Mouse (Mus musculus) adrenal gland, postnatal 10 days (tissue): ENCODE results near the gene Mmp23. TPM values are rescaled to one million over a fixed set of nuclear protein-coding genes. Genes with fewer than 3 reads are reported as not detected.
"Not testable (repeated sequence)": the region's sequence is repeated elsewhere in the genome, so short reads cannot be mapped to it uniquely, and the experiment has no call there.

Experiments used
- DNase-seq: peaks from one replicate; pipeline ENCODE4 v3.0.0; 2021; ENCODE audit warnings: mixed read lengths
- long read RNA-seq, 2 experiments: library from polyadenylated mRNA; stranded (forward); transcript quantifications; one replicate each; pipeline ENCODE4 v2.0.0; 2021
- total RNA-seq, 2 experiments: library from RNA; stranded (reverse); gene quantifications; 2 replicates each; pipeline ENCODE4 v1.2.3; 2021

The Mmp23 gene
- total RNA-seq, result 10 to 100 TPM; 16.6 to 18.9 TPM
- long read RNA-seq, experiment 1, transcript Mmp23-201 (8 exons, 1,434 nt), result major isoform, 8 of 18 reads
- long read RNA-seq, experiment 1, partial matches to known transcripts, result 1 of 18 reads
- long read RNA-seq, experiment 1, other reads (novel, unspliced or antisense), result 8 of 18 reads
- long read RNA-seq, experiment 2, partial matches to known transcripts, result 1 of 9 reads
- long read RNA-seq, experiment 2, other reads (novel, unspliced or antisense), result 5 of 9 reads

DNA sequence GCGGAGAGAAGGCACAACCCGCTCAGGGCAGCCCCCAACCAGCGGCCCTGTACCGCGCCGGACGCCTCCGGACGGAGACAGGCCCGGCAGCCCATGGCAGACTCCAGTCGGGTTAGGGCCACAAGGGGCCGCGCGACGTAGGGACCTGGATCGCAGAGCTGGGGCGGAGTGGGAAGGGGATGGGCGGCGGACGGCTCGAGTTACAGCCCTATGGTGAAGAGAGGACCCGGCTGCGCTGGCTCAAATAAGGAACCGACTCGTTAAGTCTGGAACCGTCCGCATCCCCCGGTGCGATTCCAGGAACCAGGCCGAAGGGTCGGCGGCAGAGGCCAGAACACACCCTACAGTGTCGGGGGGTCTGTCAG is at the start of gene Mmp23:
Mmp23 (minus strand) TSS at position 299 of the 365 bp plus-strand sequence.
- peak; percentile 62 for DNase-seq

DNA sequence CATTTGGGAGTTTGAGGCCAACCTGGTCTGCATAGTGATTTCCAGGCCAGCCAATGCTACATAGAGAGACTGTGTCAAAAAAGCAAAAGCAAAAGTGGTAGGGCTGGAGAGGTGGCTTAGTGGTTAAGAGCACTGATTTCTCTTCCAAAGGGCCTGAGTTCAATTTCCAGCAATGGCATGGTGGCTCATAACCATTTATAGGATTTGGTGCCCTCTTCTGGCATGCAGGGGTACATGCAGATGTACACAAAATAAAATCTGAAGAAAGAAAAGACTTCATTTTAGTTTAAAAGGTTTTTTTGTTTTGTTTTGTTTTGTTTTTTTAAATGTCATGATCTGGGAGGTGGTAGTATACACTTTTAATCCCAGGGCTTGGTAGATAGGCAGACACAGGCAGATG is 47.2 kb upstream of the Mmp23 start:
- DNase-seq, result peak; percentile 15

DNA sequence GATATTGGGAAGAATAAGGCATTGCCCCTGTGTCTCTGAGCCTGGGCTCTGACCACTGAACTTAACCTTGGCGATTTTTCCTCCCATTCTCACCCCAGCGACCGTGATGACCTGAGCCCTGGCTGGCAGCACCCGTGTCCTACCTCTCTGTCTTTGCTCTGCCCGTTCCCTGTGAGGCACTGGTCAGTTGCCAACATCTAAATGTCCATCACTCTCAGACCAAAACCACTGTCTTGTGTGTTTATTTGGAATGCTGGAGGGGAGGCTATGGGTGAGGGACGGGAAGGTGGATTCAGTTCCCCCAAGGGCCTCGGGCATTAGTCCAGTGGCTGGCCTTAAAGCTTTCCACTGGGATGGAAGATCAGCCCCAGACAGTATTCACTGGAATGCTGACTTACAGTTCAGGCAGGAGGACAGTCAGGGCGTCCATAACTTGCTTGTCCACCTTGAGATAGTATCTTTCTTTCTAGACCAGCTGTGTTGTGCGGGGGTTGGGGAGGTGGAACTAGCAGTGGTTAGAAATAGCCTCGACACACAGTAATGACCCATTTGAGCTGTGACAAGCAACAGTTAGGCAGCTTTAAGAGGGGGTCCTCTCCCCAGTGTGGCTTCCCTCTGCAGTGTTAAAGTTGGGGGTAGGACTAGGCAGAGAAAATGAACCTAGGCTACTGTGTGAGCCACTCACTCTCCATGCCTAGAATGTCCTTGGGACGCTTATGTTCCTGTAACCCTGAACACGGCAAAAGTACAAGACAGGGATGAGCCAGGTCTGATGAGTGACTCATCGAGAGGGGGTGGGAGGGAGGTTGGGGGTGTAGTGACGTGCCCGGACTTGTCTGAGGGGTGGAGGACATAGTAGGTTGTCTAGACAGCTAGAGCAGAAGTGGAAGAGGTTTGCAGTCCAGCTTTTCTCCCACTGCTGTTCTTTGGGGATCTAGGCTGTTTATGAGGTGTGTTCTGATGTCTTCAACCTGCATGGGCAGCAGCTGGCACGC is 43.4 kb upstream of the Mmp23 start:
- peak; percentile 74 for DNase-seq

DNA sequence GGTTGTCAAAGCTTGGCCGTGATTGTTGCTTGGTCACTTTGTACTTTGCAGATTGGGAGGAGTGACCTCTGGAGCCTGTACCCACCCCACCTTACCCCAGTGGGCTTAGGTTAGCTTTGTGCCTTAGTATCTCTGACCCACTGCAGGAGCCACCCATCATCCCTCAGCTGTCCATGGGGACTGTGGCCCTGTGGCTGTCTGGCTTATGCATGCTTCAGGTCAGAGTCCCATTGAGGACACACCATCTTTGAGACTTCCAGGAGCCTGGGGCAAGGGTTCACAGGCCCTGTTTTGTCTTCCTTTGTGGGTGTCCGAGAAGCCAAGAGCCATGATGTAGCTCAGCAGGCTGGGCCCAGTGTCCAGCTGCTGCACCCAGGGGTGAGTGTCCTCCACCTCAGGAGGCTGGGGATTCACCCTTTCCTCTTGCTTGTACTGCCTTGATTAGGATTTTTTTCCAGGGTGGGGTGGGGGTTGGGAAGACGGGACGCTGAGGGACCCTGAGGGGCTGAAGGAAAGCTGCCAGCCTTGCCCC is 42.4 kb upstream of the Mmp23 start:
- peak; percentile 30 for DNase-seq

DNA sequence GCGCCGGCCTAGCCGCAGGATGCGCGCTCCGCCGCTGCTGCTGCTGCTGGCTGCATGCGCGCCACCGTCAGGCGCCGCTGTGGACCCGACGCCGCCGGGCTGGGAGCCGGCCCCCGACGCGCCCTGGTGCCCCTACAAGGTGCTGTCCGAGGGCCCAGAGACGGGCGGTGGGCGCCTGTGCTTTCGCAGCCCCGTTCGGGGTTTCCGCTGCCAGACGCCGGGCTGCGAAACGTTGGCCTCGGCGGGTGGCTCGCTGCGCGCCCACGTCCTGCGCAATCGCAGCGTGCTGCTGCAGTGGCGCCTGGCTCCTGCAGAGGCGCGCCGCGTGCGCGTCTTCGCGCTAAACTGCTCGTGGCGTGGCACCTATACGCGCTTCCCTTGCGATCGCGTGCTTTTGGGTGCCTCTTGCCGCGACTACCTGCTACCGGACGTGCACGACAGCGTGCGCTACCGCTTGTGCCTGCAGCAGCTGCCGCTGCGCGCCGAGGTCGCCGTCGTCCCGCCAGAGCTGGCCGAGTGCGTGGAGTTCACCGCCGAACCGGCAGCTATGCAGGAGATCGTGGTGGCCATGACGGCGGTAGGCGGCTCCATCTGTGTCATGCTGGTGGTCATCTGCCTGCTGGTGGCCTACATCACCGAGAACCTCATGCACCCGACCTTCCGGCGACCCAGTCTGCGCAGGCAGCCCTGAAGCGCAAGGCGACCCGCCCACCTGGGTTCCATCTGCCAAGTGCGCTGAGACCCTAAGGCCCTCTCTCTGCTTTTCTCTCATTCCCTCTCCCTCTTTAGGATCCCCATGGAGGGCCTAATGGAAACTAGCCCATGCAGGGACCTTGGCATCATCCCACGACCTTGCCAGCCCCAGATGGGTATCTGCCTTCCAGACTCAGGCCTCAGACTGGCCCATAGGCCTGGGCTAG is 41.6 kb upstream of the Mmp23 start:
- DNase-seq, result peak; percentile 75

DNA sequence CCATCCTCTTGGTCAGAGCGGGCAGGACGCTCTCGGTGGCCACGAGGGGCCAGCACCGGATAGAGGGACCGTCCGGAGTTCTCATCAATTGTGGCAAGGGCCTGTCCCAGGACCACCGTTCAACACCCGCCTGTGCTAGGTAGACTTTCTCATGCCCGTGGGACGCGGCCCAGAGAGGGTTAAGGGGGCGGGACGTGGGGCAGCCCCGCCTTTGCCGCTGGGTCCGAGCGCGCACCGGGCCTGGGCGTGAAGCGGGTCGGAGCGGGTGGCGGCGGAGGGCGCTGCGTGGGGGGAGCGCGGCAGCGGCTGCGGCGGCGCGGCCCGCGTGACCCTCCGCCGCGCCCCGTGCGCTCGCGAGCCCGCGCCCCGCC is 40.9 kb upstream of the Mmp23 start, which contains the start of gene Fndc10:
Fndc10 (plus strand) TSS at position 232 of the 371 bp plus-strand sequence.
- DNase-seq, result peak; percentile 86

DNA sequence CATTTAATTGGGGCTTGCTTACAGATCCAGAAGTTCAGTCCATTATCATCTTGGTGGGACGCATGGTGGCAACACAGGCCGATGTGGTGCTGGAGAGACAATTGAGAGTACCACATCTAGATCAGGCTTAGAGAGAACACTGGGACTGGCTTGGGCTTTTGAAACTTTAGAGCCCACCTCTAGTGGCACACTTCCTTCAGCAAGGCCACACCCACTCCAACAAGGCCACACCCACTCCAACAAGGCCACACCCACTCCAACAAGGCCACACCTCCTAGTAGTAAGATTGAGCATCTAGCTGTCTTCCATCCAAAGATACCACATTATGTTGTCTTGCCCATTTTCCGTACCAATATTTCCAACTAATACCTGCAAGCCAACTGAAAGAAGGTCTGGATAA is 39.2 kb upstream of the Mmp23 start:
- DNase-seq, result no peak

DNA sequence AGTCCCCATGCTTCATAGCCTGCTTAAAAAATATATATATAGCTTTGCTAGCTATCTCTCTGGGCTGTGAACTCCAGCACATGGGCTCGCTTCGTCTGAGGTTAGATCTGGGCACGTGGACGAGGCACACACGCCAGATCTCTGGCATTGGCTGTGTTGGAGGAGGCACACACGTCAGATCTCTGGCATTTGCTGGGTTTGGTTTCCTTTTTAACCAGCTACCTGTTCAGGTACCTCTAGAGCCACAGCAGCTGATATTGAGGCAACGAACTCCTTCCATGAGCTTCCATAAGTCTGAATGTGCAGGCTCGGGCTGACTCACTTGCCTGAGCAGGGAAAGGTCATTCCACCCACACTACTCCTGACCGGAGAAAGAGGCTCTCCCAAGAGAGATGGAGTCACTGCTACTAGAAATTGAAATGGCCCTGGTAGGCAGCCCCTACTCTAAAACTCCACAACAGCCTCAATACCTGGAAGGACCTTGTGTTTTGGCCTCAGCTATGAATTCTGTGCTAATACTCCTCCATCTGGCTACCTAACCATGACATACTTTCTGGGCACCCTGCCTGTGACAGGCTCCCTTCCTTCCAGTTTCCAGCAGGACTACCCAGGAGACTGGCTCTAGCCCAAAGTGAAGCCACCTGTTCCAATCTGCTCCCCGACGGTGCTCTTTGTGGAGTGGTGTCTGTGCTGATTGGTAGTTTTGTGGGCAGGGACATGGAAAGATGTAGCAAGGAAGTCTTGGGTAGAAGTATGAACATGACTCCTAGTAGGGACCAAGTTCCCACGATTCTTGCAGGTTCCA is 37.6 kb upstream of the Mmp23 start:
- no peak for DNase-seq

DNA sequence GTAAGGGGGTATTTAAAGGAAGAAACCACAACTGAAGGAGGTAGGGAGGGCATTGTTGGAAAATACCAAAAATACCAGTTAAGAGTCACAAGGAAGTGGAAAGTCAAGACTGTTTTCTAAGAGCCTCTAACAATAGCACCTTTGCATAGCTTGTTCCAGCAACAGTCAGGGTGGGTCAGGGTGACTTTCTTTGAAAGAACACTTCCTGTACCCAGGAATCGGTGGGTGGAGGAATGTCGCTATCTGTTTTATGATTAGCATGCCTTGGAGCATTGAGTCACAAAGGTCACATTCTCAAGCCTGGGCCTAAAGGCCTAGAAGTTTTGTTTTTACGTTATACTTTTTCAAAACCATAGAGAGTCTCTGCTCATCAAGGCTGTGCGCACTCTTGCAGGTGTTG is 34.6 kb upstream of the Mmp23 start:
- not testable (repeated sequence) for DNase-seq

DNA sequence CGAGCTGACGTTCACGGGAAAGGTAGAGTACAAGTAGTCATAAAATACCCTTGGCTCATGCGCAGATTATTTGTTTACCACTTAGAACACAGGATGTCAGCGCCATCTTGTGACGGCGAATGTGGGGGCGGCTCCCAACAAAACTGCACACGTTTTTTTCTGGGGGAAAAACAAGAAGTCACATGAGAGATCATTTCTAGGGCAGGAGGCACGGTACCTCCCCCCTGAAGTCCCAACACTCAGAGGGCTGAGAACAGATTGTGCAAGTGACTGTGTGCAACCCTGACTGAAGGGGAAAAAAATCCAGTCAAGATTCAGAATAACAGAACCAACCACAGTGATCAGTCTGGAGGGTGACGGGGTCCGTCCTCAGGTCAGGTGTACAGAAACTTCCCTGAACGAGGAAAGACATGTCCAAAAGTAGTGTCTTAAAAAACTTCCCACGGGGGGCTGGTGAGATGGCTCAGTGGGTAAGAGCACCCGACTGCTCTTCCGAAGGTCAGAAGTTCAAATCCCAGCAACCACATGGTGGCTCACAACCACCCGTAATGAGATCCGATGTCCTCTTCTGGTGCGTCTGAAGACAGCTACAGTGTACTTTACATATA is 30.6 kb upstream of the Mmp23 start:
- DNase-seq, result not testable (repeated sequence)

DNA sequence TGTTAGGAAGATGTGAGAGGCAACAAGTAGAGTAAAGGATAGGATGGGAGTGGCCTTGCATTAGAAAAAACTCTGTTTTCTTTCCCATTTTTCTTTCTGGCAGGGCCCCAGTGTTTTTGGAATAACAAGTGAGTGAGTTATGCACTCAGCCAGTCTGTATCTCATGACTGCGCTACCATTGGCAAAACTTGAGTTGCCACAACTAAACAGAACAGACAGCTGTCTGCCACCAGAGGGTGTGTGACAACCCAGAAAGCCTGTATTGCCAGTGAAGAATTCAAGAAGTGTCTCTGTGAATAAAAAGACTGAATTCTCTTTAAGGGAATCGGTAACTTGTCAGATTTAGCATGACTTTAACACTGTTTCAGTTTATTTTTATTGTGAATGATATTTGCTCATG is 22.8 kb upstream of the Mmp23 start:
- no peak for DNase-seq

DNA sequence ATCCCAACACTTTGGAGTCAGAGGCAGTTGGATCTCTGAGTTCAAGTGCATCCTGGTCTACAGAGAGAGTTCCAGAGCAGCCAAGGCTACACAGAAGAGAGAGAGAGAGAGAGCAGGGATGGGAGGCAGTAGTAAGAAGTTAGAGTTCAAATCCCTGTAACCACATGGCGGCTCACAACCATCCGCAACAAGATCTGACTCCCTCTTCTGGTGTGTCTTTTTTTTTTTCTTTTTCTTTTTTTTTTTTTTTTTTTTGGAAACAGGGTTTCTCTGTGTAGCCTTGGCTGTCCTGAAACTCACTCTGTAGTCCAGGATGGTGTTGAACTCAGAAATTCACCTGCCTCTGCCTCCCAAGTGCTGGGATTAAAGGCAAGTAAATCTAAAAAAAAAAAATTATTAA is 18.9 kb upstream of the Mmp23 start:
- DNase-seq, result no peak

DNA sequence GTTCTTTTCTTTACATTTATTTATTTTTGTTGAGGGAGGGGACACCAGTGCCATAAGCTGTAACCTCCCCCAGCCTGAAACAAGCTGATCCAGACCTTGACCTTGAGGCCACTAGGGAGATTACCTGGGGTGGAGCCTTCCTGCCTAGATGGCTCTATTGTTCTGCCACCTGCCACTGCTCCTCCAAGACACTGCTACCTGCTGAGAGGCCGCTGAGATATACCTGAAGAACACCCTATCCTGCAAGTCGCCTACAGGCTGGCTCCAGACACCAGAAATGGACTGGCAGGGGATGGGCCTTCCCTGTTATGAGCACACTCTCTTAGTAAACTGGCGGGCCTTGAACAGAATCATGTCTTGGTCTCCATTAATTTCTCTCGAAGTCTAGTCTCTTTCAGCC is 17.1 kb upstream of the Mmp23 start:
- not testable (repeated sequence) for DNase-seq

DNA sequence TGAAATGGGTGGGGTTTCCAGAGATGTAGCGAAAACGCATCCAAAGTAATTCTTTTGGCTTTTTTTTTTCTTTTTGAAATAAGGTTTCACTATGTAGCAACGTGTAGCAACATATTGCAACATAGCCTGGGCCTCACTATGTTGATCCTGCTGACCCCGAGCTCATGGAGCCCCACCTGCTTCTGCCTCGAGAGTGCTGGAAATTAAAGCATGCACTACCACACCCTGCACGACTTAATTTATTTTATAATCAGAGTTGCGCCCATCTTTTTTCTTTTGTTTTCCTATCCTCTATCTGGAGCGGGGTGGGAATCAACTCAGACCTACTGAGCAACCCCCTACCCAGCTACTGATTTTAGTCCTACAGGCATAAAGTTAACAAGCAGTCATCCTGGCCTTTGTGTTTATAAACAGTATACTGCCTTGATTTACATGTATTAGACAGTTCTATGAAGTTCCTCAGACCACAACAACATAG is 16.5 kb upstream of the Mmp23 start:
- no peak for DNase-seq

DNA sequence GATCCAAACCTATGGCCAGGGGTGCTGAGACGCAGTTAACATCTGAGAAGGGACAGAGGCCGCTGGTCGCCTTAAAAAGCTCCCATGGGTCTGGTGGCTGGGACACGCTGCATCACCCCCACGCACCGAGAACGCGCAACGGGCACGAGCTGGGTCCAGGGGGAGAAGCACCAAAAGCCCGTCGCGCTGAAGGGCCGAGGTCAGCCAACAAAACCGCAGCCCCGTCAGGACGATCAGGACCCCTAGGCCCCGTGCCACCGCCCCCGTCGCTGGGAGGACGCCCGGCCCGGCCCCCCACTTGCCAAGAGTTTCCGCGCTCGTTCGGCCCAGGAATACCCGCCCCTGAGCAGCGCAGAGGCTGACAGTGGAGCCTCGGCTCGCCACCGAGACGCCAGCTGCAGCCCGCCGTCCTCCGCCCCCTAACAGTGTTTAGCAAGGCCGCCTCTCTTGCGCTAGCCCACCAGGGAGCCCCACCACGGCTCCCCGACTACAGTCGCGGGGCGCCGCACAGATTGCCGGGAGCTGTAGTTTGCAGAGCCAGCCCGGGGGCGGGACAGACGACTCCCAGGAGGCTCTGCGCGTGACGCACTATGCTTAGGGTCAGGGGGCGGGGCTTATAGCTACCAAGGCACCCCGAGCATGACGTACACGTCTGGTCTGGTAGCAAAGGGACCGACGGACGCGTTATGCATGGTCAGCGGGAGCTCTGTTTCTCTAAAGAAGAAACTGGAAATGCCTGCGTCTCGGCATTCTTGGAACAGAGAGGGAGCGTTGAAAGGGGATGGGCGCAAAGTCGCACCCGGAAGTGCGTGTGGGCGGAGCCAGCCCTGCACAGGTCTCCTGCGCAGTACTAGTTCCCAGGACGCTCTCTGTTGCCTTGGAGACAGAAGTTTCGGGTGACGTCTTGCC is 15.8 kb upstream of the Mmp23 start, which contains the start of gene Mib2:
Mib2 (minus strand) TSS at position 510 of the 909 bp plus-strand sequence.
- DNase-seq, result peak; percentile 97

DNA sequence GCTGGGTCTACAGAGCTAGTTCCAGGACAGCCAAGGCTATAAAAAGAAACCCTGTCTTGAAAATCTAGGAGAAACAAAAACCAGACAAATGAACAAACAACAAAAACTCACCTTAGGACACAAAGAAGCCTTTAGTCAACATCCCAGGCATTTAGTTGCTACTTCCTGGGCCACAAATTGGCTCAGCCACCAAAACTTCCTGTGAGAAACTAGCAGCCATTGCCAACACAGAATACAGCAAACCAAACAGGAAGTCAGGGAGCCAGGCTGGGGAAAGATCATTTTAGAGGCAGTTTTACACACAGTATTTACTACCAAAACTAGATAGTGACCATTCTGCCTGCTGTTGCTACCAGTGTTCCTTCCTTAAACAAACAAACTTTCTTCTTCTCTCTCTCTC is 13.7 kb upstream of the Mmp23 start:
- DNase-seq, result no peak

DNA sequence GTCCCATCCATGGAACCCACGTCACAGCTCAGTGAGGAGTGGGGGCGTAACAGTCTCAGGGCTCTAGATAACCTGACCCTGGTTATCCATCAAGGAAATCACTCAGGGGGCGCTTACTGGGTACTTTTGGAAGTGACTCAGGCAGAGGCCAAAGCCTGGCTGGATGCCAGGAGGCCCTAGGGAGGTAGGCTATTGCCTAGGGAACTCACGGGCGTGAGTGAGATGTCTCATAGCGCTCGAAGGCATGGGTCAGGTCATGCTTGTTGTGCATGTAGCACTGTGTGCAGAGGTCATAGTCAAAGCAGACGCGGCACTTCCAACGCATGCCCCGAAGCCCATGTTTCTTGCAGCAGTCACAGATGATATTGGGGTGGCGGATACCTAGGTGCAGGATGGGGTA is 7.5 kb upstream of the Mmp23 start:
- peak; percentile 80 for DNase-seq

DNA sequence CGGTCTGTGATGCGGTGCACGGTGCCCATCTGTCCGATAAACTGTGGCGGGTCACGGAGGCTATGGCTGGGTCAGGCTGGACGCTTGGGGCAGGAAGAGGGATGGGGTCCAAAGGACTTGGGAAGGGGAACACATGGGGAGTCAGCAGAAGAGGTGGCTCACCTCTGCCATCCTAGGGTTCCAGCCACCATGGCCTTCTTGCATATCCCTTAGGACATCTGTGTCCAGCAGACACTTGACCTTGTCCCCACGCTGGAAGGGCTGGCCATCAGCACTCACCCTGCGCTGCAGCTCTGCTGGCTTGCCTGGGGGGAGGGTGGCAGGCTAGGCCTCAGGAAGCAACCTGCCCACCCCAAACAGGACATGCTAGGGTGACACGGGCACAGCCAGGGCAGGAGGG is 5.8 kb upstream of the Mmp23 start:
- DNase-seq, result no peak

DNA sequence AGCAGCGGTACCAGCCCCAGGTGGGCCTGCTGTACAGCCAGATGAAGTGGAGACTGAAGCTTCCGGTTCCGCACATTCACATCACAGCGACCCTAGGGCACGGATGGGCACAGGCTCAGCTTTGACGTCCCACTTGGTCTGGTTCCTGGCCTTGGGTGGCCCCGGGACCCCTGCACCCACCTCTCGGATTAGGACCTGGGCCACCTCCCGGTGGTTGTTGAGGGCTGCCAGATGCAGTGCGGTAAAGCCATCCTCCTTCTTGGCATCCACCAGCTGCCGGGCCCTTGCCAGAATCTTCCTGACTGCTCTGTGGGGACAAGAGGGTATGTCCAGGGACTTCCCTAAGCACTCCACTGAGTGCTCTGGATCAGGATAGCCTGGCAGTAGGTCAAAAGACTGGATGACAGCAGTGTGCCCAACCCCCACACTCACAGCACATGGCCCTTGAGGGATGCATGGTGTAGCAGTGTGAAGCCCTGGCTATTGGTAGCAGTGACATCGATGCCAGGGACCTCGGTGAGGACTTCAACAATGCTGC is 3.1 kb upstream of the Mmp23 start:
- no peak for DNase-seq
